ENCODE assay signal across 23 mouse cellular contexts in genomic region chr3:28680851-28681250, GRCm38 (mm10). TPM values are rescaled to one million over a fixed set of nuclear protein-coding genes. Genes with fewer than 3 reads are reported as not detected.
DNase-seq lines count a peak whose midpoint lies in the region; ATAC-seq and TF ChIP-seq lines count a peak whose summit lies in the region.
"Had no signal": no experiment of that assay in that cellular context is flagged by ENCODE, and none has a peak within 500 bp of the region (broad histone marks: within the 10 kb centered on the region; RNA-seq: fewer than 3 reads in every experiment).

No protein-coding gene starts in this region.

- no peak overlapping the region for H3K4me3 ChIP-seq in forebrain, postnatal 0 days (ENCODE audit: low read depth, low read length)
- no peak overlapping the region for H3K4me3 ChIP-seq in forebrain, embryonic 10.5 days
- H3K4me3 ChIP-seq in midbrain, embryonic 13.5 days (replicated peaks) = no peak overlapping the region
- no peak overlapping the region for H3K4me3 ChIP-seq in midbrain, embryonic 15.5 days
- H3K4me3 ChIP-seq: embryonic facial prominence, embryonic 15.5 days; erythroblast, embryonic 14.5 days; forebrain, embryonic 15.5 days; heart, adult 2 months; heart, embryonic 15.5 days; hindbrain, embryonic 13.5 days had no signal

- H3K9me3 ChIP-seq in forebrain, postnatal 0 days (ENCODE audit: low read length) = no peaks in the 10 kb centered on the region
- H3K9me3 ChIP-seq in forebrain, embryonic 10.5 days = peaks cover 4% of the 10 kb centered on the region; the same call in 1 of the 2 replicates
- no peaks in the 10 kb centered on the region for H3K9me3 ChIP-seq in midbrain, embryonic 13.5 days
- no peaks in the 10 kb centered on the region for H3K9me3 ChIP-seq in midbrain, embryonic 15.5 days
- H3K9me3 ChIP-seq: embryonic facial prominence, embryonic 15.5 days; forebrain, embryonic 15.5 days; heart, embryonic 15.5 days; hindbrain, embryonic 13.5 days had no signal

- no peaks in the 10 kb centered on the region for H3K27me3 ChIP-seq in forebrain, postnatal 0 days (ENCODE audit: insufficient read depth, low read length)
- H3K27me3 ChIP-seq in forebrain, embryonic 10.5 days (ENCODE audit: poor library complexity, severe bottlenecking) = no peaks in the 10 kb centered on the region
- no peaks in the 10 kb centered on the region for H3K27me3 ChIP-seq in midbrain, embryonic 13.5 days
- no peaks in the 10 kb centered on the region for H3K27me3 ChIP-seq in midbrain, embryonic 15.5 days (replicated peaks)
- H3K27me3 ChIP-seq: CH12.LX; embryonic facial prominence, embryonic 15.5 days; forebrain, embryonic 15.5 days; heart, embryonic 15.5 days; hindbrain, embryonic 13.5 days had no signal

- 38% methylated on average over 7 of the region's 7 CpGs for WGBS in forebrain, postnatal 0 days
- 83% methylated on average over 7 of the region's 7 CpGs for WGBS in forebrain, embryonic 10.5 days
- WGBS in midbrain, embryonic 13.5 days = 54% methylated on average over 7 of the region's 7 CpGs
- WGBS in midbrain, embryonic 15.5 days = 49% methylated on average over 7 of the region's 7 CpGs

- no peaks in the 10 kb centered on the region for H3K36me3 ChIP-seq in forebrain, postnatal 0 days (ENCODE audit: insufficient read depth)
- H3K36me3 ChIP-seq in forebrain, embryonic 10.5 days (replicated peaks) = no peaks in the 10 kb centered on the region
- no peaks in the 10 kb centered on the region for H3K36me3 ChIP-seq in midbrain, embryonic 13.5 days
- H3K36me3 ChIP-seq in midbrain, embryonic 15.5 days (replicated peaks) = no peaks in the 10 kb centered on the region
- H3K36me3 ChIP-seq: embryonic facial prominence, embryonic 15.5 days; forebrain, embryonic 15.5 days; heart, embryonic 15.5 days; hindbrain, embryonic 13.5 days had no signal

- DNase-seq in forebrain, postnatal 0 days = no peak
- DNase-seq in forebrain, embryonic 10.5 days (ENCODE audit: extremely low spot score, low spot score) = no peak
- DNase-seq in adipocyte (ENCODE audit: low spot score) = peak; percentile 6
- DNase-seq in gastrocnemius, postnatal 10 days = no peak
- DNase-seq: adrenal gland, adult 8-10 months; adrenal gland, postnatal 36 days; cerebellum, adult 11-12 months; cerebellum, adult 9-11 months; embryo, embryonic 11 days; gastrocnemius, postnatal 14 days; heart, adult 2 months; heart, postnatal 14 days had no signal

- H3K27ac ChIP-seq in forebrain, postnatal 0 days (ENCODE audit: low read depth, low read length) = no peak overlapping the region
- no peak overlapping the region for H3K27ac ChIP-seq in forebrain, embryonic 10.5 days
- no peak overlapping the region for H3K27ac ChIP-seq in midbrain, embryonic 13.5 days
- H3K27ac ChIP-seq in midbrain, embryonic 15.5 days = no peak overlapping the region
- H3K27ac ChIP-seq: embryonic facial prominence, embryonic 15.5 days; forebrain, embryonic 15.5 days; heart, adult 2 months; heart, embryonic 15.5 days; hindbrain, embryonic 13.5 days had no signal

- no peak overlapping the region for H3K4me2 ChIP-seq in forebrain, postnatal 0 days (ENCODE audit: low read depth)
- H3K4me2 ChIP-seq in midbrain, embryonic 13.5 days (replicated peaks) = no peak overlapping the region
- H3K4me2 ChIP-seq in midbrain, embryonic 15.5 days = no peak overlapping the region
- H3K4me2 ChIP-seq: embryonic facial prominence, embryonic 15.5 days; forebrain, embryonic 15.5 days; heart, embryonic 11.5 days; heart, embryonic 15.5 days; hindbrain, embryonic 13.5 days had no signal

- TF ChIP-seq CTCF in forebrain, postnatal 0 days (IDR thresholded peaks at IDR 0.05; ENCODE audit: low read depth) = no peak

- no peaks in the 10 kb centered on the region for H3K4me1 ChIP-seq in forebrain, postnatal 0 days (ENCODE audit: insufficient read depth)
- peaks cover 6% of the 10 kb centered on the region; the same call in 1 of the 2 replicates for H3K4me1 ChIP-seq in forebrain, embryonic 10.5 days
- peaks cover 7% of the 10 kb centered on the region; the same call in 1 of the 2 replicates for H3K4me1 ChIP-seq in midbrain, embryonic 13.5 days (replicated peaks)
- H3K4me1 ChIP-seq in midbrain, embryonic 15.5 days = no peaks in the 10 kb centered on the region
- H3K4me1 ChIP-seq: embryonic facial prominence, embryonic 15.5 days; forebrain, embryonic 15.5 days; heart, embryonic 15.5 days had no signal

- ATAC-seq in forebrain, postnatal 0 days = peak; percentile 32; the same call in 1 of the 2 replicates
- 0 out of 2 replicates have a peak, but pooled peaks have one; percentile 27 for ATAC-seq in midbrain, embryonic 13.5 days
- ATAC-seq in midbrain, embryonic 15.5 days (replicated peaks) = no peak
- ATAC-seq: forebrain, embryonic 15.5 days had no signal

- H3K9ac ChIP-seq in forebrain, postnatal 0 days = no peak overlapping the region
- H3K9ac ChIP-seq in midbrain, embryonic 13.5 days (replicated peaks) = no peak overlapping the region
- no peak overlapping the region for H3K9ac ChIP-seq in midbrain, embryonic 15.5 days
- H3K9ac ChIP-seq: embryonic facial prominence, embryonic 15.5 days; forebrain, embryonic 15.5 days; heart, embryonic 15.5 days; hindbrain, embryonic 13.5 days had no signal

RNA-seq across cellular contexts. Expression of gene Slc2a2, which starts 16.9 kb away (rescaled TPM):
- total RNA-seq in forebrain, postnatal 0 days (2014; rRNA removed) = 0.08 TPM in 1 of 2 replicates, not detected in the other
- polyA plus RNA-seq in forebrain, postnatal 0 days (2015; fragmentation: Nextera tagmentation; extraction: Ambion mirVana) = not detected in 2 replicates
- polyA plus RNA-seq in forebrain, embryonic 10.5 days (2016; fragmentation: Nextera tagmentation; extraction: Ambion mirVana) = 0.04 TPM in 1 of 2 replicates, not detected in the other
- not detected in 2 replicates for polyA plus RNA-seq in midbrain, embryonic 13.5 days (2015; fragmentation: Nextera tagmentation; extraction: Ambion mirVana)
- 0.10 TPM in 1 of 2 replicates, not detected in the other for polyA plus RNA-seq in midbrain, embryonic 15.5 days (2015; fragmentation: Nextera tagmentation; extraction: Ambion mirVana)
- total RNA-seq in gastrocnemius, postnatal 10 days (2021) = under 1 TPM in 1 of 2 experiments, not detected in 1; 0.05 TPM
- total RNA-seq: adrenal gland, postnatal 36 days; CH12.LX; common myeloid progenitor, adult 5-6 weeks; gastrocnemius, postnatal 14 days had no signal
- polyA plus RNA-seq: embryonic facial prominence, embryonic 11.5 days had no signal
